Mouse (Mus musculus) liver, postnatal 0 days (tissue): ENCODE measurements around the gene Nudt16l1.

ENCODE experiments used
- CTCF ChIP-seq: sonication (generic); IDR thresholded peaks from 2 replicates; pipeline ENCODE4 v1.5.1; 2016; ENCODE audit warnings: antibody characterized with exemption, low read depth
- EP300 ChIP-seq: IDR thresholded peaks from 2 replicates; pipeline ENCODE4 v1.6.1; 2016; ENCODE audit warnings: antibody characterized with exemption, low read depth, mild to moderate bottlenecking

DNA sequence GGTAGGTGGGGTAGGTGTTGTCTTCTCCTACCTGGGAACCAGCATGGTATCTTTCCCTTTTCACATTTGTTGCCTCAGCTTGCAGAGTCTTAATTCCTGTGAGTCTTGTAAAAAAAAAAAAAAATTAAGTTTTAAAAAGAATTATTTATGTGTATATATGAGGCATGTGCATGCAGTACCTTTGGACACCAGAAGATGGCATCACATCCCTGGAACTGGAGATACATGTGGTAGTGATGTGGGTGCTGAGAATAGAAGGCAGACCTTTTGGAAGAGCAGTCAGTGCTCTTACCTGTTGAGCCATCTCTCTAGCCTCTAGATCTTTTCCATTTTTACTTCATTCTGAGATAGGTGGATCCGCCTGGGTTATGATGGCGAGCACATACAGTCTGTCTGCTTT, 28.8 kb upstream of the Nudt16l1 start:
- TF ChIP-seq CTCF (peak; percentile 65), EP300 (no peak)
